Mouse (Mus musculus): ENCODE measurements around the gene Olfr713.
A peak's percentile ranks its signal among the peaks of the same experiment; 100 is the strongest.

The Olfr713 gene

DNA sequence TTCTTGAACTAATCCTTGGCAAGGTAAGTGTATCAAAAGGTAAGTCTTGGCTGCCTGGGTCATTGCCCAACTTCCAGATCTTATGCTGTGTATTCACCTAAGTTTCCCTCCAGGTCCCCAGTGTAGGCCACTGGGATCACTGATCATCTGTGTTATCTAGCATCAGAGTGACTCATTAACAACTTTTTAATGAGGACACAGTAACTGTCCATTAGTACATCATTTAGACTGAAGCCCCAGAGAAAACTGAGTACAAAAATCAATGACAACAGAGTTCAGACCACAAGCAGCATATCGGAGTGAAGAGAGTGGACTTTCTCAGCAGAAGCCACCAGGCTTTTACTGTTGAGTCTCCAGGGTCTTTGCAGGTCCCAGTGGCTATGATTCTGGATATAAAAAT is at the start of gene Olfr713:
TSS of gene Olfr713 (plus strand) at position 301 of the 400 bp plus-strand sequence.
- no peak for DNase-seq

- no peak for DNase-seq
Observed at GRCm38 (mm10) chr7:106985236-106985635, 45.7 kb upstream of the Olfr713 start.

DNA sequence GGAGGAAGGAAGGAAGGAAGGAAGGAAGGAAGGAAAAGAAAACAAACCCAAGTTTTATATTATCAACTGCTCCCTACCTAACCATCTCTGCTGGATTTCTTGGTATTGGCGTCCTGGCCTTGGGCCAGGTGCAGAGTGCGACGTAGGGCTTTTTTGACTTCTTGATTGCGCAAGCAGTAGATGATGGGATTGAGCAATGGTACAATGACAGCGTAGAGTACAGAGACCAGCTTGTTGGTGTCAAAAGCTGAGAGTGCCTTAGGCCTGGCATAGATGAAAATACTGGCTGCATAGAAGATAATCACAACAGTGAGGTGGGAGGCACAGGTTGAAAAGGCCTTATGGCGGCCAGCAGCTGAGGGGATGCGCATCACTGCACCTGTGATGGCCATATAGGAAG is 30.2 kb upstream of the Olfr713 start:
- no peak for DNase-seq

GRCm38 (mm10) chr7:107004169-107004568 is 26.8 kb upstream of the Olfr713 start:
- DNase-seq = no peak

GRCm38 (mm10) chr7:107005972-107006371 is 25.0 kb upstream of the Olfr713 start, which contains the start of gene Olfr2:
Gene Olfr2, minus strand, starts transcription at chr7:107006072.
- no peak for DNase-seq

DNA sequence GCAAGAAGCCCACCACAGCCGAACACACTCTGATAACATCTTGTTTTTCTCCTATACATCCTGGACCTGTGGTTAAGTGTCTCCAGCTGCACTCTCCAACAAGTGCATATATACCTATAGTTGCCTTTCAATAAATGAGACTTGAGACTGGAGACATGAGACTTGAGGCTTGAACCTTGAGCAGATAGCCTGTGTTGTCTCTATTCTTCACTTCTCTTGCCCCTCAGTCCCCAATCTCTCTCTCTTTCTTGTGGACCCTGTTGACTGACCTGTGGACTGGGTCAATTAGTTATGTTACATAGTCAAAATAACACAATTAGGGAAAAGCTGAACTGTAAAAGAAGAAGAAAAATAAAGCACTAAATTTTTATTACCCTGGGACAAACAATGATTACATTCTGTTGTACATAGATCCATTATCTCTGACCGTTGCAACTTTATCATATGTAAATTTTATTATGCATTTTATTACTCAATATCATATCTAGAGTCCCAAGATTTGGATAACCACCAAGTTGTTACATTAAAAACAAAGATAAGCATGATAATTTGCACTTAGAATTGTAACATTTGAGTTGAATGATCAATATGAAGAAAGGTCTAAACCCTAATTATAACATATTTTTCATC is 9.1 kb downstream of the Olfr713 start:
- DNase-seq = no peak

DNA sequence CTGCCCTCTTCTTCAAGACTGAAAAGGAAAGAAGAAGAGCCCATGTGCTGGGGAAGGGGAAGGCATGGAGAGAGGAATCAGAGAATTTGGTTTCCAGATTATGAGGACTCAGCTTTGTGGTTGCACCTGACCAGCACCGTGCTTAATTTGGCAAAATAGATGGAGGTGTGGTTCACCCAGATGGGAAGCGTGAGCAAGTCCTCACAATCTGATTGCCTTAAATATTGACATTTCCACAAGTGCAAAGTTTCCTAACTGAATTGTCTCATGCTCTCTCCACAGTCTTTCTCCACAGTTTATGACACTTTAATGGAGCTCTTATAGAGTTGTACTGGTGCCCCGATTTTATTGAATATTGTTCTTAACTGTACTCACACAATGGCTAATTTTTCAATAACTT is 12.2 kb downstream of the Olfr713 start:
- DNase-seq = no peak

- no peak for DNase-seq
Observed at GRCm38 (mm10) chr7:107044407-107044806, 13.4 kb downstream of the Olfr713 start.

- peak; percentile 34 to 35 for DNase-seq
Observed at GRCm38 (mm10) chr7:107045833-107046232, 14.9 kb downstream of the Olfr713 start.

- DNase-seq = no peak
Observed at GRCm38 (mm10) chr7:107047578-107047977, 16.6 kb downstream of the Olfr713 start.

DNA sequence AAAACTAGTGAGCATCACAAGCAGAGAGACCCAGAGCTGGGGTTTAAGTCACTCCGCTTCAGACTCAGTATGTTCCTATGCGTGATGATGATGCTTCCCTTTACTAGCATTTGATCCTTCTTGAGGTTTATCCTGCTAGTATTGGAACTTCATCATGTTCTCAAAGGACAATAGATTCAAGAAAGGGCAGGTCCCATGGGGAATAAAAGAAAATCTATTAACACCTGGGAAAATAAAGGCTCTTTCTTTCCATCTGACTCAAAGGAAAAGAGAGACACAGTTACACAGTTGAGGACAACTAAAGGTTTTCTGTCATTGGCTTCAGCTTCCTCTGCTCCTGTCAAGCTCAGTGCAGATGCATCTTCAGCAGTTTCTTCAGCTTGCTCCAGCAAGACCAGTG is 39.7 kb downstream of the Olfr713 start, which contains the start of gene Olfr714:
TSS of gene Olfr714 (plus strand) at position 301 of the 400 bp plus-strand sequence.
- DNase-seq = no peak
